Mouse (Mus musculus) limb, embryonic 11.5 days (tissue): ENCODE data around the gene Samd14. TPM values are rescaled to one million over a fixed set of nuclear protein-coding genes. Genes with fewer than 3 reads are reported as not detected.

Experiments used
- ATAC-seq: fragments of 200-750 bp; cut with Nextera tagmentation; 2 replicates; pipeline ENCODE4 v1.8.0; 2017; ENCODE audit warnings: low read depth; ENCODE audit not compliant: insufficient number of reproducible peaks, low FRiP score, low TSS enrichment
- DNase-seq: peaks from one replicate; pipeline ENCODE4 v3.0.0-alpha.2; 2015; ENCODE audit warnings: low spot score
- H3K27ac ChIP-seq: fragments of 300-500 bp; sonication (generic); replicated peaks from 2 replicates; pipeline ENCODE4 v1.5.1; 2014; ENCODE audit warnings: low read depth, mild to moderate bottlenecking, low read length
- H3K27me3 ChIP-seq: fragments of 300-500 bp; sonication (generic); 2 replicates; pipeline ENCODE4 v1.6.1; 2014; ENCODE audit warnings: mild to moderate bottlenecking, low read length, mixed read lengths; ENCODE audit not compliant: control insufficient read depth, insufficient read depth
- H3K36me3 ChIP-seq: fragments of 300-500 bp; sonication (generic); 2 replicates; pipeline ENCODE4 v1.6.1; 2014; ENCODE audit warnings: mild to moderate bottlenecking, low read length, moderate library complexity, mixed read lengths; ENCODE audit not compliant: control insufficient read depth, insufficient read depth
- H3K4me1 ChIP-seq: fragments of 300-500 bp; sonication (generic); 2 replicates; pipeline ENCODE4 v1.6.1; 2014; ENCODE audit warnings: low read length, mixed read lengths; ENCODE audit not compliant: control insufficient read depth, insufficient read depth
- H3K4me2 ChIP-seq: fragments of 300-500 bp; sonication (generic); 2 replicates; pipeline ENCODE4 v1.6.1; 2014; ENCODE audit warnings: low read depth, mild to moderate bottlenecking, moderate library complexity; ENCODE audit not compliant: severe bottlenecking
- H3K4me3 ChIP-seq: fragments of 300-500 bp; sonication (generic); 2 replicates; pipeline ENCODE4 v1.5.1; 2014; ENCODE audit warnings: low read depth, low read length
- H3K9ac ChIP-seq: fragments of 300-500 bp; sonication (generic); 2 replicates; pipeline ENCODE4 v1.6.1; 2014; ENCODE audit warnings: mild to moderate bottlenecking, low read length
- H3K9me3 ChIP-seq: fragments of 300-500 bp; sonication (generic); 2 replicates; pipeline ENCODE4 v1.6.1; 2016; ENCODE audit warnings: low read length; ENCODE audit not compliant: control insufficient read depth
- WGBS: fragments of 180-500 bp; shearing (Covaris S2); extraction: QIAGEN DNeasy Blood & Tissue Kit; methylation state at CpG from one replicate; pipeline ENCODE4 v1.1.7; 2014; 5-methylcytosine and 5-hydroxymethylcytosine counted together
- polyA plus RNA-seq: library from polyadenylated mRNA; unstranded; fragments of >200 nt; fragmentation: Nextera tagmentation; extraction: Ambion mirVana; gene quantifications from 2 replicates; pipeline ENCODE4 v1.2.1, GENCODE M21; 2014

The Samd14 gene
- polyA plus RNA-seq, 1 experiment from 2014 or later, result 35.6 TPM

GRCm38 (mm10) chr11:95072804-95073203, 63.1 kb downstream of the Samd14 start:
- ATAC-seq (no peak), DNase-seq (no peak)
- Histone ChIP-seq H3K36me3 (no peaks in the 10 kb centered on the region), H3K27ac (no peak overlapping the region), H3K9me3 (no peaks in the 10 kb centered on the region), H3K27me3 (peaks cover 37% of the 10 kb centered on the region), H3K4me3 (no peak overlapping the region), H3K4me1 (peaks cover 10% of the 10 kb centered on the region; the same call in 1 of the 2 replicates), H3K9ac (no peak overlapping the region), H3K4me2 (no peak overlapping the region)
- 66% methylated on average over 5 of the region's 5 CpGs for WGBS

GRCm38 (mm10) chr11:95073835-95074234, 64.2 kb downstream of the Samd14 start:
- WGBS, result 67% methylated on average over 4 of the region's 4 CpGs
- Histone ChIP-seq H3K4me1 (peaks cover 10% of the 10 kb centered on the region; the same call in 1 of the 2 replicates), H3K9me3 (no peaks in the 10 kb centered on the region), H3K9ac (no peak overlapping the region), H3K4me2 (no peak overlapping the region), H3K36me3 (no peaks in the 10 kb centered on the region), H3K27ac (no peak overlapping the region), H3K4me3 (no peak overlapping the region), H3K27me3 (peaks cover 39% of the 10 kb centered on the region)
- DNase-seq, result no peak
- no peak for ATAC-seq

DNA sequence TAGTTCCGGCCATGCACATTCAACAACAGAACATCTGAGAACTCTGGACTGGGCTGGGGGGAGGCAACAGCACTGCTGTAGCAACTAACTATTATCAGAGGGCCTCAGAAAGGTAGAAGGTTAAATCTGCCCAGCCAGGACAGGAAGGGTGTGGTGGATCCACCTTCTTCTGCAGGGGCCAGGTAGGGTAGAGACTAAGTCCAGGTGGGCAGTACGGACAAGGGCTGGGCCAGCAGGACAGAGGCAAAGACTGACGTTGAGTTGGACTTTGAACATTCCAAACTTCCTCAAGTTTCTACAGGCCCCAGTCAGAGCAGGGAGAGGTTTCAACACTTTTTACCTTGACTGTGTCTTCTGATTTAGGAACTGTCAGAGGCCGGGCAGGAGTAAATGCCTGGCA, 65.0 kb downstream of the Samd14 start:
- Histone ChIP-seq H3K9ac (no peak overlapping the region), H3K9me3 (no peaks in the 10 kb centered on the region), H3K4me2 (no peak overlapping the region), H3K4me3 (0 out of 2 replicates have a peak overlapping the region, but pooled peaks have one; percentile 3), H3K4me1 (peaks cover 10% of the 10 kb centered on the region; the same call in 1 of the 2 replicates), H3K27ac (no peak overlapping the region; the same call in 1 of the 2 replicates), H3K36me3 (no peaks in the 10 kb centered on the region), H3K27me3 (peaks cover 39% of the 10 kb centered on the region)
- 65% methylated on average over 4 of the region's 4 CpGs for WGBS
- DNase-seq, result no peak
- no peak for ATAC-seq

DNA sequence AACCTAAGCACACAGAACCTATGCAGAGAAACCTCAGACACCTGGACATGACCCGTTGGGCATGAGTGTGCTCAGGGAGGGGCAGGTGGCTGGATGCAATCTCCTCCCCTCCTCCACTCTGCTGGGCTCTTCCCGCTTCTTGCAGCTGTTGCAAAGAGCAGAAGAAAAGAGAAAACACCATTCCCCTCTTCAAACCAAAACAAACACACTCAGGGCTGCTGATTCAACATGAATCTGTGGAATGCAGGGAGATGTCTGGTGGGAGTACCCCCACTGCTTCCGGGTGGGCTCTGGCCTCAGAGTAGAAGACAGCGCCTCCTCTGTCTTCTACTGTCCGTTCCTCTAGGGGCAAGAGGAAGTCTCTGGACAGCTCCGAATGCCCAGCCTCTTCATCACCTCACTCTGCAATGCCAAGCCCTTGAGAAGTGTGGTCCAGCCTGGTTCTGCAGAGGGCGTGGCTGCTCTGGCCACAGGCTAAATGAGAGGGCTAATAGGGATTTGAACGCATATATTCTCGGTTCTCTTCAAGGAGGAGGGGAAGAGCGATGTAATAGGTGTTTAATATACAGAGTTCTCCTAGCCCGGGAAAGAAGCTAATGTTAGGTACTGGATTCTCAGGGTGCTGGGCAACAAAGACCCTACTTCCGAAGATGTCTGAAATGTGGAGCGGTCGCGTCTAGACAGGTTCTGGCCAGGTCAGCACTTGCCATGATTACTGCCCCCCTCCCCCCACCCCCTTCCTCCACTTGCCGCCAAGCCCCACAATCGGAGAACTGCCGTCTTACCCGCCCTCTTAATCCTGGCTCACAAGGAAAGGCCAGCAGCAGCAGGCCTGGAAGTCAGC, 65.7 kb downstream of the Samd14 start:
- Histone ChIP-seq H3K27ac (no peak overlapping the region), H3K27me3 (peaks cover 39% of the 10 kb centered on the region)

More for the DNA sequence above, 65.7 kb downstream of the Samd14 start:
- no peaks in the 10 kb centered on the region for H3K9me3 ChIP-seq
- H3K9ac ChIP-seq, result peak overlapping the region; percentile 57
- WGBS, result 9% methylated on average over 19 of the region's 19 CpGs
- no peaks in the 10 kb centered on the region for H3K36me3 ChIP-seq
- ATAC-seq, result no peak
- DNase-seq, result no peak
- H3K4me1 ChIP-seq, result peaks cover 10% of the 10 kb centered on the region; the same call in 1 of the 2 replicates
- peak overlapping the region; percentile 53 for H3K4me3 ChIP-seq
- H3K4me2 ChIP-seq, result peak overlapping the region; percentile 93

Other genes starting within 250 kb of the Samd14 start
- not detected in 2 replicates for gene Tmem92, start 227.2 kb upstream of the Samd14 start, polyA plus RNA-seq
- gene Col1a1, start 73.7 kb upstream of the Samd14 start, polyA plus RNA-seq, result 89.0 and 102 TPM in 2 replicates
- gene Hils1, start 42.3 kb upstream of the Samd14 start, polyA plus RNA-seq, result not detected in 2 replicates
- gene Sgca, start 33.6 kb upstream of the Samd14 start, polyA plus RNA-seq, result 0.60 and 0.70 TPM in 2 replicates
- 14.4 and 14.8 TPM in 2 replicates for gene Ppp1r9b, start 18.8 kb upstream of the Samd14 start, polyA plus RNA-seq
- 19.3 and 20.1 TPM in 2 replicates for gene Pdk2, start 31.5 kb downstream of the Samd14 start, polyA plus RNA-seq
- 5.7 and 6.8 TPM in 2 replicates for gene Itga3, start 66.9 kb downstream of the Samd14 start, polyA plus RNA-seq
- 5.4 and 6.7 TPM in 2 replicates for gene Dlx3, start 110.2 kb downstream of the Samd14 start, polyA plus RNA-seq
- 0.40 and 0.80 TPM in 2 replicates for gene Dlx4, start 136.4 kb downstream of the Samd14 start, polyA plus RNA-seq